Mouse (Mus musculus) myocyte (in vitro differentiated cells): ENCODE data around the gene Gstcd. TPM values are rescaled to one million over a fixed set of nuclear protein-coding genes. Genes with fewer than 3 reads are reported as not detected.
A peak's percentile ranks its signal among the peaks of the same experiment; 100 is the strongest.

ENCODE experiments used
- H3K27me3 ChIP-seq: one replicate; pipeline ENCODE4 v1.6.1; 2011; ENCODE audit not compliant: control insufficient read depth, insufficient read depth, insufficient read length
- H3K36me3 ChIP-seq: one replicate; pipeline ENCODE4 v1.6.1; 2011; ENCODE audit not compliant: control insufficient read depth, insufficient read depth
- H3K4me2 ChIP-seq: one replicate; pipeline ENCODE4 v1.6.1; 2011; ENCODE audit warnings: low read depth, control low read depth
- H3K4me3 ChIP-seq: one replicate; pipeline ENCODE4 v1.5.1; 2011; ENCODE audit warnings: mild to moderate bottlenecking, control low read depth, moderate library complexity
- H3K79me2 ChIP-seq: one replicate; pipeline ENCODE4 v1.6.1; 2011; ENCODE audit not compliant: control insufficient read depth, insufficient read depth
- H3ac ChIP-seq: one replicate; pipeline ENCODE4 v1.6.1; 2011; ENCODE audit not compliant: control insufficient read depth, insufficient read length
- CEBPB ChIP-seq: IDR thresholded peaks from 2 replicates; pipeline ENCODE4 v1.6.1; 2011; ENCODE audit warnings: mild to moderate bottlenecking, moderate library complexity; ENCODE audit not compliant: poor library complexity, insufficient read depth, severe bottlenecking
- E2F4 ChIP-seq: IDR thresholded peaks from one replicate; pipeline ENCODE4 v1.6.1; 2011; ENCODE audit warnings: mild to moderate bottlenecking, control low read depth, moderate library complexity; ENCODE audit not compliant: insufficient read depth
- MAX ChIP-seq: IDR thresholded peaks from one replicate; pipeline ENCODE4 v1.6.1; 2011; ENCODE audit warnings: low read depth, mild to moderate bottlenecking, control low read depth
- MYOD1 ChIP-seq, 3 experiments: IDR thresholded peaks; one replicate each; pipeline ENCODE4 v1.6.1; 2011; ENCODE audit warnings: control low read depth in 2 of 3, low read depth in 2 of 3, mild to moderate bottlenecking in 2 of 3, moderate library complexity in 1 of 3; ENCODE audit not compliant: insufficient read length in 2 of 3, control insufficient read depth in 1 of 3
- MYOG ChIP-seq, 3 experiments: IDR thresholded peaks; one replicate each; pipeline ENCODE4 v1.6.1; 2011; ENCODE audit warnings: control low read depth in 2 of 3, low read depth in 2 of 3, mild to moderate bottlenecking in 2 of 3; ENCODE audit not compliant: insufficient read length in 2 of 3, control insufficient read depth in 1 of 3, insufficient read depth in 1 of 3
- POLR2A ChIP-seq: IDR thresholded peaks from one replicate; pipeline ENCODE4 v1.6.1; 2011; ENCODE audit warnings: low read depth, mild to moderate bottlenecking, control low read depth, moderate library complexity; ENCODE audit not compliant: insufficient read length
- POLR2AphosphoS2 ChIP-seq: IDR thresholded peaks from one replicate; pipeline ENCODE4 v1.6.1; 2011; ENCODE audit warnings: low read depth, control low read depth; ENCODE audit not compliant: insufficient read length
- REST ChIP-seq: IDR thresholded peaks from one replicate; pipeline ENCODE4 v1.6.1; 2011; ENCODE audit warnings: mild to moderate bottlenecking, control low read depth, moderate library complexity; ENCODE audit not compliant: insufficient read depth, insufficient read length
- SRF ChIP-seq: IDR thresholded peaks from one replicate; pipeline ENCODE4 v1.6.1; 2011; ENCODE audit warnings: low read depth; ENCODE audit not compliant: control insufficient read depth, insufficient read length
- TCF12 ChIP-seq: IDR thresholded peaks from one replicate; pipeline ENCODE4 v1.6.1; 2011; ENCODE audit warnings: mild to moderate bottlenecking, control low read depth; ENCODE audit not compliant: poor library complexity, insufficient read depth, severe bottlenecking
- TCF3 ChIP-seq: IDR thresholded peaks from one replicate; pipeline ENCODE4 v1.6.1; 2011; ENCODE audit warnings: low read depth, control low read depth; ENCODE audit not compliant: insufficient read length
- USF1 ChIP-seq: IDR thresholded peaks from one replicate; pipeline ENCODE4 v1.6.1; 2011; ENCODE audit warnings: low read depth, mild to moderate bottlenecking, control low read depth, moderate library complexity
- polyA plus RNA-seq: library from polyadenylated mRNA; unstranded; fragments of >200 nt; fragmentation: generic; extraction: Trizol; gene quantifications from one replicate; pipeline ENCODE4 v1.2.1, GENCODE M21; 2012; ENCODE audit warnings: missing spikeins

Gene Gstcd
- polyA plus RNA-seq, 1 experiment: 7.3 TPM

- TF ChIP-seq MYOD1 (IDR thresholded peaks at IDR 0.05; ENCODE audit: control insufficient read depth in 1 of 3, insufficient read length in 2 of 3, low read depth in 2 of 3) (no peak), MAX (no peak), SRF (no peak), CEBPB (no peak), REST (no peak), POLR2A (no peak), TCF3 (no peak), USF1 (no peak), TCF12 (no peak), E2F4 (no peak), POLR2AphosphoS2 (no peak), MYOG (IDR thresholded peaks at IDR 0.05; ENCODE audit: control insufficient read depth in 1 of 3, insufficient read depth in 1 of 3, insufficient read length in 2 of 3, low read depth in 2 of 3) (no peak)
- H3K27me3 ChIP-seq: no peaks in the 10 kb centered on the region
- peak overlapping the region; percentile 65 for H3ac ChIP-seq
- peaks cover 70% of the 10 kb centered on the region for H3K79me2 ChIP-seq
- H3K4me2 ChIP-seq: peak overlapping the region; percentile 90
- peak overlapping the region; percentile 61 for H3K4me3 ChIP-seq
- H3K36me3 ChIP-seq: peaks cover 2% of the 10 kb centered on the region
Observed at GRCm38 (mm10) chr3:133091121-133091663, 641 bp downstream of the Gstcd start.

GRCm38 (mm10) chr3:133090247-133091120 is 1.3 kb downstream of the Gstcd start:
- Histone ChIP-seq H3K27me3 (no peaks in the 10 kb centered on the region), H3K4me2 (peak overlapping the region; percentile 90), H3K4me3 (peak overlapping the region; percentile 61), H3K79me2 (peaks cover 70% of the 10 kb centered on the region), H3ac (peak overlapping the region; percentile 65), H3K36me3 (no peaks in the 10 kb centered on the region)
- TF ChIP-seq SRF (no peak), E2F4 (no peak), REST (no peak), USF1 (no peak), TCF12 (no peak), MYOD1 (IDR thresholded peaks at IDR 0.05; ENCODE audit: control insufficient read depth in 1 of 3, insufficient read length in 2 of 3, low read depth in 2 of 3) (no peak), MYOG (IDR thresholded peaks at IDR 0.05; ENCODE audit: control insufficient read depth in 1 of 3, insufficient read depth in 1 of 3, insufficient read length in 2 of 3, low read depth in 2 of 3) (no peak), MAX (no peak), CEBPB (no peak), POLR2A (no peak), POLR2AphosphoS2 (no peak)

GRCm38 (mm10) chr3:133085858-133086257 is 6.0 kb downstream of the Gstcd start:
- peaks cover 33% of the 10 kb centered on the region for H3K79me2 ChIP-seq
- no peak overlapping the region for H3K4me3 ChIP-seq
- H3K4me2 ChIP-seq: no peak overlapping the region
- H3K36me3 ChIP-seq: peaks cover 14% of the 10 kb centered on the region
- no peak for TF ChIP-seq POLR2AphosphoS2
- no peak for TF ChIP-seq SRF
- no peak for TF ChIP-seq POLR2A
- TF ChIP-seq MAX: no peak
- TF ChIP-seq MYOD1 (IDR thresholded peaks at IDR 0.05; ENCODE audit: control insufficient read depth in 1 of 3, insufficient read length in 2 of 3, low read depth in 2 of 3): no peak
- no peak for TF ChIP-seq TCF12
- no peak for TF ChIP-seq TCF3
- no peak for TF ChIP-seq CEBPB
- no peak for TF ChIP-seq E2F4
- TF ChIP-seq USF1: no peak
- no peak for TF ChIP-seq MYOG (IDR thresholded peaks at IDR 0.05; ENCODE audit: control insufficient read depth in 1 of 3, insufficient read depth in 1 of 3, insufficient read length in 2 of 3, low read depth in 2 of 3)
- no peak for TF ChIP-seq REST
- no peak overlapping the region for H3ac ChIP-seq
- no peaks in the 10 kb centered on the region for H3K27me3 ChIP-seq

- peaks cover 14% of the 10 kb centered on the region for H3K36me3 ChIP-seq
- no peaks in the 10 kb centered on the region for H3K27me3 ChIP-seq
- no peak overlapping the region for H3ac ChIP-seq
- H3K4me2 ChIP-seq: no peak overlapping the region
- H3K79me2 ChIP-seq: peaks cover 12% of the 10 kb centered on the region
- no peak for TF ChIP-seq MAX
- no peak for TF ChIP-seq SRF
- no peak overlapping the region for H3K4me3 ChIP-seq
Observed at GRCm38 (mm10) chr3:133082736-133083135, 9.1 kb downstream of the Gstcd start.

- no peak overlapping the region for H3K4me2 ChIP-seq
- H3K79me2 ChIP-seq: peaks cover 12% of the 10 kb centered on the region
- H3ac ChIP-seq: no peak overlapping the region
- H3K27me3 ChIP-seq: no peaks in the 10 kb centered on the region
- H3K36me3 ChIP-seq: peaks cover 8% of the 10 kb centered on the region
- TF ChIP-seq E2F4: no peak
- no peak for TF ChIP-seq TCF12
- no peak for TF ChIP-seq SRF
- no peak for TF ChIP-seq MYOD1 (IDR thresholded peaks at IDR 0.05; ENCODE audit: control insufficient read depth in 1 of 3, insufficient read length in 2 of 3, low read depth in 2 of 3)
- TF ChIP-seq USF1: no peak
- TF ChIP-seq REST: no peak
- no peak for TF ChIP-seq TCF3
- no peak for TF ChIP-seq CEBPB
- no peak for TF ChIP-seq MYOG (IDR thresholded peaks at IDR 0.05; ENCODE audit: control insufficient read depth in 1 of 3, insufficient read depth in 1 of 3, insufficient read length in 2 of 3, low read depth in 2 of 3)
- TF ChIP-seq POLR2AphosphoS2: no peak
- TF ChIP-seq MAX: no peak
- no peak for TF ChIP-seq POLR2A
- H3K4me3 ChIP-seq: no peak overlapping the region
Observed at GRCm38 (mm10) chr3:133075560-133075959, 16.3 kb downstream of the Gstcd start.
